Mouse (Mus musculus): ENCODE measurements around the gene Cpxm2. TPM values are rescaled to one million over a fixed set of nuclear protein-coding genes. Genes with fewer than 3 reads are reported as not detected.

Gene Cpxm2
- total and polyA plus RNA-seq, 3 experiments, result not detected

- no peaks in the 10 kb centered on the region for H3K4me1 ChIP-seq (ENCODE audit: control insufficient read depth in 1 of 2, insufficient read depth in 2 of 2)
- H3K27ac ChIP-seq (ENCODE audit: insufficient read depth, low read depth), result no peak overlapping the region
- H3K9ac ChIP-seq (ENCODE audit: insufficient read depth, low read depth), result no peak overlapping the region
- H3K27me3 ChIP-seq (replicated peaks), result peaks cover 80% of the 10 kb centered on the region
- H3K79me2 ChIP-seq (replicated peaks; ENCODE audit: control insufficient read depth, extremely low read depth, insufficient read depth, poor library complexity, severe bottlenecking), result no peaks in the 10 kb centered on the region
- no peaks in the 10 kb centered on the region for H3K36me3 ChIP-seq (replicated peaks in 1 of 2; ENCODE audit: control insufficient read depth in 1 of 2, insufficient read depth in 1 of 2, low read length in 1 of 2)
- DNase-seq (ENCODE audit: extremely low read depth), result no peak
- in situ Hi-C loops (cut with MboI; ENCODE audit: low pct_ligation_motif_present, low pct_unique_long_range_greater_than_20kb, low sequenced_read_pairs), result no loop called here
- dilution Hi-C loops (cut with MboI; ENCODE audit: extremely low pct_ligation_motif_present, extremely low pct_unique_long_range_greater_than_20kb, low sequenced_read_pairs), result no loop called here
- TF ChIP-seq JUND (conservative IDR thresholded peaks at IDR 0.05; ENCODE audit: low read depth, low read length) (no peak), MYC (IDR thresholded peaks at IDR 0.05; ENCODE audit: low read depth, low read length) (no peak), MEF2A (IDR thresholded peaks at IDR 0.05; ENCODE audit: borderline replicate concordance, low read depth, low read length) (no peak), IRF4 (IDR thresholded peaks at IDR 0.05; ENCODE audit: low read depth, low read length) (no peak), SIN3A (IDR thresholded peaks at IDR 0.05; ENCODE audit: low read length) (no peak), USF2 (conservative IDR thresholded peaks at IDR 0.05; ENCODE audit: low read depth, low read length) (no peak), PAX5 (IDR thresholded peaks at IDR 0.05; ENCODE audit: low read length) (no peak), HCFC1 (IDR thresholded peaks at IDR 0.05; ENCODE audit: low read depth, low read length) (no peak)
- no peak overlapping the region for H3K4me3 ChIP-seq (replicated peaks in 1 of 3; ENCODE audit: low read depth in 2 of 3, low read length in 2 of 3, poor library complexity in 1 of 3)
- no peak overlapping the region for H3K4me2 ChIP-seq (ENCODE audit: insufficient read depth, low read depth, poor library complexity, severe bottlenecking)
- H3K9me3 ChIP-seq (replicated peaks; ENCODE audit: low read length), result no peaks in the 10 kb centered on the region
These were observed 86.6 kb downstream of the Cpxm2 start for GRCm38 (mm10) chr7:132067951-132068350.

- H3K4me3 ChIP-seq (replicated peaks in 1 of 3; ENCODE audit: low read depth in 2 of 3, low read length in 2 of 3, poor library complexity in 1 of 3), result no peak overlapping the region
- H3K9ac ChIP-seq (ENCODE audit: insufficient read depth, low read depth), result no peak overlapping the region
- DNase-seq (ENCODE audit: extremely low read depth), result no peak
- in situ Hi-C loops (cut with MboI; ENCODE audit: low pct_ligation_motif_present, low pct_unique_long_range_greater_than_20kb, low sequenced_read_pairs), result no loop called here
- dilution Hi-C loops (cut with MboI; ENCODE audit: extremely low pct_ligation_motif_present, extremely low pct_unique_long_range_greater_than_20kb, low sequenced_read_pairs), result no loop called here
- H3K4me1 ChIP-seq (ENCODE audit: control insufficient read depth in 1 of 2, insufficient read depth in 2 of 2), result no peaks in the 10 kb centered on the region
- H3K36me3 ChIP-seq (replicated peaks in 1 of 2; ENCODE audit: control insufficient read depth in 1 of 2, insufficient read depth in 1 of 2, low read length in 1 of 2), result no peaks in the 10 kb centered on the region
- TF ChIP-seq MEF2A (IDR thresholded peaks at IDR 0.05; ENCODE audit: borderline replicate concordance, low read depth, low read length), result no peak
- TF ChIP-seq EP300 (IDR thresholded peaks at IDR 0.05; ENCODE audit: low read length), result no peak
- TF ChIP-seq NRF1 (IDR thresholded peaks at IDR 0.05; ENCODE audit: low read depth, low read length), result no peak
- no peak for TF ChIP-seq ZC3H11A (IDR thresholded peaks at IDR 0.05; ENCODE audit: low read depth, low read length)
- no peak for TF ChIP-seq MYC (IDR thresholded peaks at IDR 0.05; ENCODE audit: low read depth, low read length)
- TF ChIP-seq SMC3 (IDR thresholded peaks at IDR 0.05; ENCODE audit: low read depth, low read length), result no peak
- peaks cover 82% of the 10 kb centered on the region for H3K27me3 ChIP-seq (replicated peaks)
- no peaks in the 10 kb centered on the region for H3K9me3 ChIP-seq (replicated peaks; ENCODE audit: low read length)
- H3K4me2 ChIP-seq (ENCODE audit: insufficient read depth, low read depth, poor library complexity, severe bottlenecking), result no peak overlapping the region
- H3K79me2 ChIP-seq (replicated peaks; ENCODE audit: control insufficient read depth, extremely low read depth, insufficient read depth, poor library complexity, severe bottlenecking), result no peaks in the 10 kb centered on the region
- no peak overlapping the region for H3K27ac ChIP-seq (ENCODE audit: insufficient read depth, low read depth)
These were observed 87.0 kb downstream of the Cpxm2 start for GRCm38 (mm10) chr7:132067511-132067910.

- no peak for DNase-seq (ENCODE audit: extremely low read depth)
- Histone ChIP-seq H3K27me3 (replicated peaks) (peaks cover 67% of the 10 kb centered on the region), H3K9ac (ENCODE audit: insufficient read depth, low read depth) (no peak overlapping the region), H3K36me3 (replicated peaks in 1 of 2; ENCODE audit: control insufficient read depth in 1 of 2, insufficient read depth in 1 of 2, low read length in 1 of 2) (no peaks in the 10 kb centered on the region), H3K4me3 (replicated peaks in 1 of 3; ENCODE audit: low read depth in 2 of 3, low read length in 2 of 3, poor library complexity in 1 of 3) (no peak overlapping the region), H3K79me2 (replicated peaks; ENCODE audit: control insufficient read depth, extremely low read depth, insufficient read depth, poor library complexity, severe bottlenecking) (no peaks in the 10 kb centered on the region), H3K4me1 (ENCODE audit: control insufficient read depth in 1 of 2, insufficient read depth in 2 of 2) (no peaks in the 10 kb centered on the region), H3K9me3 (replicated peaks; ENCODE audit: low read length) (no peaks in the 10 kb centered on the region), H3K27ac (ENCODE audit: insufficient read depth, low read depth) (no peak overlapping the region), H3K4me2 (ENCODE audit: insufficient read depth, low read depth, poor library complexity, severe bottlenecking) (no peak overlapping the region)
- dilution Hi-C loops (cut with MboI; ENCODE audit: extremely low pct_ligation_motif_present, extremely low pct_unique_long_range_greater_than_20kb, low sequenced_read_pairs), result no loop called here
- in situ Hi-C loops (cut with MboI; ENCODE audit: low pct_ligation_motif_present, low pct_unique_long_range_greater_than_20kb, low sequenced_read_pairs), result no loop called here
- no peak for TF ChIP-seq EP300 (IDR thresholded peaks at IDR 0.05; ENCODE audit: low read length)
- TF ChIP-seq POLR2AphosphoS2 (IDR thresholded peaks at IDR 0.05; ENCODE audit: low read depth, low read length), result no peak
- no peak for TF ChIP-seq HCFC1 (IDR thresholded peaks at IDR 0.05; ENCODE audit: low read depth, low read length)
- TF ChIP-seq NRF1 (IDR thresholded peaks at IDR 0.05; ENCODE audit: low read depth, low read length), result no peak
- TF ChIP-seq UBTF (IDR thresholded peaks at IDR 0.05; ENCODE audit: low read depth, low read length), result no peak
- no peak for TF ChIP-seq USF1 (IDR thresholded peaks at IDR 0.05; ENCODE audit: low read depth, low read length)
- no peak for TF ChIP-seq ELF1 (IDR thresholded peaks at IDR 0.05; ENCODE audit: low read depth, low read length)
- TF ChIP-seq POLR2A (IDR thresholded peaks at IDR 0.05; ENCODE audit: low read depth, low read length), result no peak
- TF ChIP-seq TBP (conservative IDR thresholded peaks at IDR 0.05; ENCODE audit: low read depth, low read length), result no peak
- TF ChIP-seq MAX (IDR thresholded peaks at IDR 0.05; ENCODE audit: low read length), result no peak
- no peak for TF ChIP-seq ZC3H11A (IDR thresholded peaks at IDR 0.05; ENCODE audit: low read depth, low read length)
- TF ChIP-seq SIN3A (IDR thresholded peaks at IDR 0.05; ENCODE audit: low read length), result no peak
- TF ChIP-seq SMC3 (IDR thresholded peaks at IDR 0.05; ENCODE audit: low read depth, low read length), result no peak
- no peak for TF ChIP-seq BHLHE40 (IDR thresholded peaks at IDR 0.05; ENCODE audit: low read depth, low read length)
- TF ChIP-seq RAD21 (IDR thresholded peaks at IDR 0.05; ENCODE audit: low read depth, low read length), result no peak
- no peak for TF ChIP-seq GABPA (IDR thresholded peaks at IDR 0.05; ENCODE audit: insufficient replicate concordance, low read depth, low read length)
- no peak for TF ChIP-seq E2F4 (IDR thresholded peaks at IDR 0.05; ENCODE audit: insufficient replicate concordance, low read depth, low read length)
- no peak for TF ChIP-seq ZMIZ1 (IDR thresholded peaks at IDR 0.05; ENCODE audit: low read depth, low read length)
These were observed 94.4 kb downstream of the Cpxm2 start for GRCm38 (mm10) chr7:132060116-132060515.
